Mouse (Mus musculus) E14TG2a.4 (cell line): ENCODE measurements at regions not wholly inside any gene's neighbourhood (a gene's known extent, or its start where the extent isn't known, plus 50 kb on each side); places are given as distances from the start of the nearest gene placed in this dataset.

Source experiments
- CTCF ChIP-seq: conservative IDR thresholded peaks from 2 replicates; pipeline ENCODE4 v1.5.1; 2014; ENCODE audit warnings: low read length
- POU5F1 ChIP-seq: IDR thresholded peaks from 2 replicates; pipeline ENCODE4 v1.6.1; 2014; ENCODE audit warnings: low read length, borderline replicate concordance

- TF ChIP-seq CTCF: no peak
- no peak for TF ChIP-seq POU5F1
Measured at GRCm38 (mm10) chr14:33794262-33794661, 129.1 kb upstream of the Gdf10 start.
